Mouse (Mus musculus) C2C12 (cell line): ENCODE results near the gene Paqr5.

Source experiments
- CEBPB ChIP-seq: IDR thresholded peaks from one replicate; pipeline ENCODE4 v1.6.1; 2011; ENCODE audit warnings: low read depth, mild to moderate bottlenecking, control low read depth, moderate library complexity
- CTCF ChIP-seq: IDR thresholded peaks from one replicate; pipeline ENCODE4 v1.5.1; 2011; ENCODE audit not compliant: control insufficient read depth, insufficient read depth, insufficient read length
- MAX ChIP-seq: IDR thresholded peaks from one replicate; pipeline ENCODE4 v1.6.1; 2011; ENCODE audit warnings: mild to moderate bottlenecking, control low read depth
- MYOD1 ChIP-seq: IDR thresholded peaks from one replicate; pipeline ENCODE4 v1.6.1; 2011; ENCODE audit warnings: low read depth; ENCODE audit not compliant: control insufficient read depth, insufficient read length
- MYOG ChIP-seq: IDR thresholded peaks from one replicate; pipeline ENCODE4 v1.6.1; 2011; ENCODE audit not compliant: control insufficient read depth, insufficient read length; ENCODE audit errors: extremely low read depth
- USF1 ChIP-seq: IDR thresholded peaks from one replicate; pipeline ENCODE4 v1.6.1; 2011; ENCODE audit warnings: low read depth, mild to moderate bottlenecking, control low read depth, moderate library complexity

GRCm38 (mm10) chr9:61945973-61946611, 80.6 kb downstream of the Paqr5 start:
- TF ChIP-seq CTCF (no peak), CEBPB (no peak), MAX (no peak), MYOG (no peak), USF1 (no peak), MYOD1 (no peak)
